Mouse (Mus musculus): Measurements from ENCODE around the gene Mief1. TPM values are rescaled to one million over a fixed set of nuclear protein-coding genes. Genes with fewer than 3 reads are reported as not detected.

Gene Mief1
- polyA plus RNA-seq, 1 experiment from 2014 or later: 28.1 TPM

- no peak overlapping the region for H3K4me2 ChIP-seq (ENCODE audit: low read length)
- WGBS: 79% methylated on average over 10 of the region's 10 CpGs
- no peak overlapping the region for H3K9ac ChIP-seq (ENCODE audit: low read length)
- H3K9me3 ChIP-seq (ENCODE audit: control insufficient read depth, low read length): no peaks in the 10 kb centered on the region
- no peaks in the 10 kb centered on the region for H3K36me3 ChIP-seq (ENCODE audit: control insufficient read depth, insufficient read depth, low read length)
- H3K4me3 ChIP-seq (ENCODE audit: control insufficient read depth in 1 of 2, insufficient read depth in 1 of 2, low read depth in 1 of 2, low read length in 2 of 2): no peak overlapping the region
- H3K27me3 ChIP-seq (ENCODE audit: control insufficient read depth, insufficient read depth, low read length): no peaks in the 10 kb centered on the region
- H3K4me1 ChIP-seq (ENCODE audit: control insufficient read depth in 2 of 2, insufficient read depth in 2 of 2, low read length in 2 of 2): peaks cover 6 to 7% of the 10 kb centered on the region in 2 experiments; a peak in 2 of 4 replicates
- no peak for ATAC-seq (ENCODE audit: insufficient number of reproducible peaks, insufficient read depth, low FRiP score, low read depth)
- H3K27ac ChIP-seq (replicated peaks in 1 of 2; ENCODE audit: control insufficient read depth in 1 of 2, insufficient read depth in 1 of 2, low read depth in 2 of 2, low read length in 2 of 2): no peak overlapping the region
Observed at GRCm38 (mm10) chr15:80217476-80217875, 16.3 kb upstream of the Mief1 start.

GRCm38 (mm10) chr15:80219211-80219610 lies 14.6 kb upstream of the Mief1 start:
- peak overlapping the region; percentile 41; the same call in 1 of the 2 replicates for H3K9ac ChIP-seq (ENCODE audit: low read length)
- no peaks in the 10 kb centered on the region for H3K36me3 ChIP-seq (ENCODE audit: control insufficient read depth, insufficient read depth, low read length)
- WGBS: 38% methylated on average over 14 of the region's 14 CpGs
- no peak for ATAC-seq (ENCODE audit: insufficient number of reproducible peaks, insufficient read depth, low FRiP score, low read depth)
- no peaks in the 10 kb centered on the region for H3K9me3 ChIP-seq (ENCODE audit: control insufficient read depth, low read length)
- peaks cover 11 to 18% of the 10 kb centered on the region in 2 experiments for H3K4me1 ChIP-seq (ENCODE audit: control insufficient read depth in 2 of 2, insufficient read depth in 2 of 2, low read length in 2 of 2)
- peak overlapping the region; percentile 41 to 43; a peak in 2 of 4 replicates for H3K27ac ChIP-seq (replicated peaks in 1 of 2; ENCODE audit: control insufficient read depth in 1 of 2, insufficient read depth in 1 of 2, low read depth in 2 of 2, low read length in 2 of 2)
- no peaks in the 10 kb centered on the region for H3K27me3 ChIP-seq (ENCODE audit: control insufficient read depth, insufficient read depth, low read length)
- peak overlapping the region; percentile 48 for H3K4me2 ChIP-seq (ENCODE audit: low read length)
- no peak overlapping the region for H3K4me3 ChIP-seq (ENCODE audit: control insufficient read depth in 1 of 2, insufficient read depth in 1 of 2, low read depth in 1 of 2, low read length in 2 of 2)

DNA sequence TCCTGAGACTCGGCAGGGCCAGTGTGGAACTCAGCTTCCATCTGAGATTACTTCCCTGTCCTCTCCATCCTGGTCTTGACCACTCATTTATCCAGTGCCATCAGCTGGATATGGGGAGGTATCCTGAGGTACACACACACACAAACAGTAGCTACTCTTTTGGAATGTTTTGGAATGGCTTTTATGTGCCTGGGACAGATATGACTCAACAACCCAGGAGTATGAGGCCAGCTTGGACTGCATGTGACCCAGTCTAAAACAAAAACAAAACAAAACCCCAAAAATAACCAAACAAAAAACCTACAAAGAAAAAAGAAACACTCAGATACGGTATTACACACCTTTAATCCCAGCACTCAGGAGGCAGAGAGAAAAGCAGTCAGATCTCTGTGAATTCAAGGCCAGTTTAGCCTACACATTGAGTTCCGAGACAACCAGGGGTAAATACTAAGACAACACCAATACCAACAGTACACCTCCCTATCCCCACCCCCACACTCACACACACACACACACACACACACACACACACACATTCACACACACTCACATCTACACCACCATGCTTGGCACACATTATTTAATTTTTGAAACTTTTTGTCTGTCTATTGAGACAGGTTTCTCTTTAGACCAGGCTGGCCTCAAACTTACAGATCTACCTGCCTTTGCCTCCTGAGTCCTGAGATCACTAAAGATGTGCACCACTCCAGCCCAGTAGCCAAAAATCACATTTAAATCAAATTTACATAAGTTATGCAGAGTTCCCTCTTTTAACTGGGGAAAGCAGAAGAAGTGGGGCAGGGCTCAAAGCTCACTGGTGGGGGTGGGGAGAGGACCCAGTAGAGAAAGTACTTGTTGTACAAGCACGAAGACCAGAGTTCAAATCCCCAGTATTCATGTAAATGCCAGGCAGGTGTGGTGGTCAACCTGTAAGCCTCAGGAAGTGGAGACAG lies 13.8 kb upstream of the Mief1 start:
- ATAC-seq (ENCODE audit: insufficient number of reproducible peaks, insufficient read depth, low FRiP score, low read depth): no peak
- H3K9me3 ChIP-seq (ENCODE audit: control insufficient read depth, low read length): no peaks in the 10 kb centered on the region
- H3K9ac ChIP-seq (ENCODE audit: low read length): 0 out of 2 replicates have a peak overlapping the region, but pooled peaks have one; percentile 41
- no peak overlapping the region for H3K4me3 ChIP-seq (ENCODE audit: control insufficient read depth in 1 of 2, insufficient read depth in 1 of 2, low read depth in 1 of 2, low read length in 2 of 2)
- no peaks in the 10 kb centered on the region for H3K27me3 ChIP-seq (ENCODE audit: control insufficient read depth, insufficient read depth, low read length)
- peaks cover 11 to 18% of the 10 kb centered on the region in 2 experiments for H3K4me1 ChIP-seq (ENCODE audit: control insufficient read depth in 2 of 2, insufficient read depth in 2 of 2, low read length in 2 of 2)
- 52% methylated on average over 4 of the region's 4 CpGs for WGBS
- peak overlapping the region; percentile 48 for H3K4me2 ChIP-seq (ENCODE audit: low read length)
- H3K36me3 ChIP-seq (ENCODE audit: control insufficient read depth, insufficient read depth, low read length): no peaks in the 10 kb centered on the region
- peak overlapping the region; percentile 41 to 43; a peak in 2 of 4 replicates for H3K27ac ChIP-seq (replicated peaks in 1 of 2; ENCODE audit: control insufficient read depth in 1 of 2, insufficient read depth in 1 of 2, low read depth in 2 of 2, low read length in 2 of 2)

GRCm38 (mm10) chr15:80221031-80221430 lies 12.8 kb upstream of the Mief1 start:
- Histone ChIP-seq H3K4me2 (ENCODE audit: low read length) (no peak overlapping the region), H3K27ac (replicated peaks in 1 of 2; ENCODE audit: control insufficient read depth in 1 of 2, insufficient read depth in 1 of 2, low read depth in 2 of 2, low read length in 2 of 2) (no peak overlapping the region), H3K4me3 (ENCODE audit: control insufficient read depth in 1 of 2, insufficient read depth in 1 of 2, low read depth in 1 of 2, low read length in 2 of 2) (no peak overlapping the region), H3K4me1 (ENCODE audit: control insufficient read depth in 2 of 2, insufficient read depth in 2 of 2, low read length in 2 of 2) (peaks cover 11 to 18% of the 10 kb centered on the region in 2 experiments), H3K36me3 (ENCODE audit: control insufficient read depth, insufficient read depth, low read length) (no peaks in the 10 kb centered on the region), H3K9ac (ENCODE audit: low read length) (no peak overlapping the region), H3K9me3 (ENCODE audit: control insufficient read depth, low read length) (no peaks in the 10 kb centered on the region), H3K27me3 (ENCODE audit: control insufficient read depth, insufficient read depth, low read length) (no peaks in the 10 kb centered on the region)
- ATAC-seq (ENCODE audit: insufficient number of reproducible peaks, insufficient read depth, low FRiP score, low read depth): no peak
- 62% methylated on average over 8 of the region's 8 CpGs for WGBS

DNA sequence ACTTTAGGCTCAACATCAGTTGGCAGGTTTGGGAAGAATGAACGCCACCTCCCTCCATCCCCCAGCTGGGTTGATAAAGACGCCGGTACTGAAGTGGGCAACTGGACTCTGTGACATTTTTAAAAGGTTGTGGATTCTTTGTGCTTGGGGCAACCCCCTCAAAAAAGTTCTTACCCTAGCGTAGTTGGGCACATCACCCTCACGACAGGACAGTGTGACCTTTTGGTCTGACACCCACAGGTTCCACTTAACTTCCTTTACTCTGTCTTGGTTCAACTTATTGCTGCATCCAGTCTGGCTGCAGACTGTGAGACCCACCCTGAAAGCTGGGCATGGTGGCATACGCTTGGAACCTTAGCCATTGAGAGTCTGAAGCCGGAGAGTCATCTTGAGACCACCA lies 10.1 kb upstream of the Mief1 start:
- Histone ChIP-seq H3K4me3 (ENCODE audit: control insufficient read depth in 1 of 2, insufficient read depth in 1 of 2, low read depth in 1 of 2, low read length in 2 of 2) (no peak overlapping the region), H3K27ac (replicated peaks in 1 of 2; ENCODE audit: control insufficient read depth in 1 of 2, insufficient read depth in 1 of 2, low read depth in 2 of 2, low read length in 2 of 2) (peak overlapping the region; percentile 0 to 20; a peak in 1 of 4 replicates), H3K4me1 (ENCODE audit: control insufficient read depth in 2 of 2, insufficient read depth in 2 of 2, low read length in 2 of 2) (peaks cover 11 to 18% of the 10 kb centered on the region in 2 experiments), H3K27me3 (ENCODE audit: control insufficient read depth, insufficient read depth, low read length) (no peaks in the 10 kb centered on the region), H3K9ac (ENCODE audit: low read length) (no peak overlapping the region), H3K36me3 (ENCODE audit: control insufficient read depth, insufficient read depth, low read length) (no peaks in the 10 kb centered on the region), H3K4me2 (ENCODE audit: low read length) (no peak overlapping the region), H3K9me3 (ENCODE audit: control insufficient read depth, low read length) (no peaks in the 10 kb centered on the region)
- 50% methylated on average over 7 of the region's 7 CpGs for WGBS
- no peak for ATAC-seq (ENCODE audit: insufficient number of reproducible peaks, insufficient read depth, low FRiP score, low read depth)

- peaks cover 4 to 11% of the 10 kb centered on the region in 2 experiments for H3K4me1 ChIP-seq (ENCODE audit: control insufficient read depth in 2 of 2, insufficient read depth in 2 of 2, low read length in 2 of 2)
- H3K27me3 ChIP-seq (ENCODE audit: control insufficient read depth, insufficient read depth, low read length): no peaks in the 10 kb centered on the region
- H3K4me2 ChIP-seq (ENCODE audit: low read length): no peak overlapping the region
- H3K27ac ChIP-seq (replicated peaks in 1 of 2; ENCODE audit: control insufficient read depth in 1 of 2, insufficient read depth in 1 of 2, low read depth in 2 of 2, low read length in 2 of 2): no peak overlapping the region
- H3K36me3 ChIP-seq (ENCODE audit: control insufficient read depth, insufficient read depth, low read length): no peaks in the 10 kb centered on the region
- H3K4me3 ChIP-seq (ENCODE audit: control insufficient read depth in 1 of 2, insufficient read depth in 1 of 2, low read depth in 1 of 2, low read length in 2 of 2): no peak overlapping the region
- ATAC-seq (ENCODE audit: insufficient number of reproducible peaks, insufficient read depth, low FRiP score, low read depth): no peak
- no peaks in the 10 kb centered on the region for H3K9me3 ChIP-seq (ENCODE audit: control insufficient read depth, low read length)
- H3K9ac ChIP-seq (ENCODE audit: low read length): no peak overlapping the region
- 27% methylated on average over 9 of the region's 9 CpGs for WGBS
Observed at GRCm38 (mm10) chr15:80225208-80225607, 8.6 kb upstream of the Mief1 start.

GRCm38 (mm10) chr15:80225796-80226195 lies 8.0 kb upstream of the Mief1 start:
- Histone ChIP-seq H3K9ac (ENCODE audit: low read length) (no peak overlapping the region), H3K9me3 (ENCODE audit: control insufficient read depth, low read length) (no peaks in the 10 kb centered on the region), H3K36me3 (ENCODE audit: control insufficient read depth, insufficient read depth, low read length) (no peaks in the 10 kb centered on the region), H3K4me2 (ENCODE audit: low read length) (no peak overlapping the region), H3K4me1 (ENCODE audit: control insufficient read depth in 2 of 2, insufficient read depth in 2 of 2, low read length in 2 of 2) (peaks cover 4 to 11% of the 10 kb centered on the region in 2 experiments), H3K27ac (replicated peaks in 1 of 2; ENCODE audit: control insufficient read depth in 1 of 2, insufficient read depth in 1 of 2, low read depth in 2 of 2, low read length in 2 of 2) (no peak overlapping the region), H3K4me3 (ENCODE audit: control insufficient read depth in 1 of 2, insufficient read depth in 1 of 2, low read depth in 1 of 2, low read length in 2 of 2) (no peak overlapping the region), H3K27me3 (ENCODE audit: control insufficient read depth, insufficient read depth, low read length) (no peaks in the 10 kb centered on the region)
- no peak for ATAC-seq (ENCODE audit: insufficient number of reproducible peaks, insufficient read depth, low FRiP score, low read depth)
- 43% methylated on average over 2 of the region's 2 CpGs for WGBS

Measured in heart, embryonic 14.5 days (tissue).